Mouse (Mus musculus) kidney, adult 11 months (tissue): ENCODE results near the gene Eef1akmt2.

Source experiments
- DNase-seq: peaks from one replicate; pipeline ENCODE4 v3.0.0; 2022

Eef1akmt2 gene

GRCm38 (mm10) chr7:132859042-132859958 is 6.8 kb upstream of the Eef1akmt2 start, which contains the start of gene Abraxas2:
Gene Abraxas2 (plus strand): TSS chr7:132859225.
- peak; percentile 88 for DNase-seq

- DNase-seq, result no peak
These were observed 5.7 kb upstream of the Eef1akmt2 start for GRCm38 (mm10) chr7:132858043-132858608.

GRCm38 (mm10) chr7:132856083-132856482 is 3.6 kb upstream of the Eef1akmt2 start:
- DNase-seq, result no peak

- no peak for DNase-seq
These were observed 1.5 kb upstream of the Eef1akmt2 start for GRCm38 (mm10) chr7:132853946-132854345.

GRCm38 (mm10) chr7:132853361-132853760 is 888 bp upstream of the Eef1akmt2 start:
- no peak for DNase-seq

GRCm38 (mm10) chr7:132843152-132843551 is 9.3 kb downstream of the Eef1akmt2 start:
- no peak for DNase-seq

- no peak for DNase-seq
These were observed 10.0 kb downstream of the Eef1akmt2 start for GRCm38 (mm10) chr7:132842455-132842854.

- no peak for DNase-seq
These were observed 11.2 kb downstream of the Eef1akmt2 start for GRCm38 (mm10) chr7:132841287-132841686.

GRCm38 (mm10) chr7:132830955-132831354 is 21.5 kb downstream of the Eef1akmt2 start:
- DNase-seq, result no peak

GRCm38 (mm10) chr7:132824346-132825022 is 28.0 kb downstream of the Eef1akmt2 start:
- no peak for DNase-seq

- DNase-seq, result no peak
These were observed 28.6 kb downstream of the Eef1akmt2 start for GRCm38 (mm10) chr7:132823832-132824231.

GRCm38 (mm10) chr7:132820692-132821091 is 31.8 kb downstream of the Eef1akmt2 start:
- no peak for DNase-seq

GRCm38 (mm10) chr7:132817056-132817455 is 35.4 kb downstream of the Eef1akmt2 start:
- no peak for DNase-seq

GRCm38 (mm10) chr7:132816528-132816927 is 35.9 kb downstream of the Eef1akmt2 start:
- DNase-seq, result no peak

GRCm38 (mm10) chr7:132815081-132815480 is 37.4 kb downstream of the Eef1akmt2 start:
- no peak for DNase-seq

- DNase-seq, result no peak
These were observed 38.4 kb downstream of the Eef1akmt2 start for GRCm38 (mm10) chr7:132814089-132814450.

GRCm38 (mm10) chr7:132813416-132814088 is 38.9 kb downstream of the Eef1akmt2 start, which contains the start of gene Fam53b:
Gene Fam53b (minus strand): TSS chr7:132813886.
- DNase-seq, result peak; percentile 76

GRCm38 (mm10) chr7:132812619-132813415 is 39.7 kb downstream of the Eef1akmt2 start:
- DNase-seq, result peak; percentile 42

- no peak for DNase-seq
These were observed 40.5 kb downstream of the Eef1akmt2 start for GRCm38 (mm10) chr7:132811716-132812618.

- DNase-seq, result peak; percentile 89
These were observed 41.6 kb downstream of the Eef1akmt2 start for GRCm38 (mm10) chr7:132810879-132811278.

- peak; percentile 57 for DNase-seq
These were observed 42.1 kb downstream of the Eef1akmt2 start for GRCm38 (mm10) chr7:132810368-132810767.
